9 mouse cellular contexts compared by ENCODE assay signal in genomic region chr19:40471526-40472245, GRCm38 (mm10). TPM values are rescaled to one million over a fixed set of nuclear protein-coding genes. Genes with fewer than 3 reads are reported as not detected.
A peak's percentile ranks its signal among the peaks of the same experiment; 100 is the strongest.
DNase-seq lines count a peak whose midpoint lies in the region; ATAC-seq and TF ChIP-seq lines count a peak whose summit lies in the region.
"Had no signal": no experiment of that assay in that cellular context is flagged by ENCODE, and none has a peak within 500 bp of the region (broad histone marks: within the 10 kb centered on the region; RNA-seq: fewer than 3 reads in every experiment).

No protein-coding gene starts in this region.

- H3K9ac ChIP-seq in kidney, embryonic 16.5 days (replicated peaks; ENCODE audit: low read length) = no peak overlapping the region

- TF ChIP-seq POLR2A in kidney, adult 2 months (IDR thresholded peaks at IDR 0.05; ENCODE audit: low read depth, low read length) = no peak

- H3K9me3 ChIP-seq in kidney, embryonic 16.5 days (ENCODE audit: low read length) = no peaks in the 10 kb centered on the region

- no peaks in the 10 kb centered on the region for H3K27me3 ChIP-seq in kidney, embryonic 16.5 days (ENCODE audit: insufficient read depth, low read length)
- H3K27me3 ChIP-seq in kidney, adult 2 months (replicated peaks; ENCODE audit: control insufficient read depth, insufficient read depth, low read length) = no peaks in the 10 kb centered on the region

- no peak overlapping the region for H3K4me2 ChIP-seq in kidney, embryonic 16.5 days (replicated peaks; ENCODE audit: low read depth, low read length)

- intact Hi-C loops in heart, postnatal 25 days (cut with DNase I) = loop anchor here (2.0 to 5.0 kb wide), 2 partner anchors 35 to 41 kb away; partner anchors contain the start of gene Sorbs1
- intact Hi-C loops in left cerebral cortex, postnatal 10 days (cut with DNase I) = no loop called here

- no peak overlapping the region for H3K27ac ChIP-seq in kidney, embryonic 16.5 days (ENCODE audit: low read length)
- H3K27ac ChIP-seq in kidney, adult 2 months (ENCODE audit: insufficient read depth, low read depth, low read length) = no peak overlapping the region
- H3K27ac ChIP-seq: macrophage had no signal

- peak; percentile 97 for DNase-seq in heart, adult 11 months
- no peak for DNase-seq in heart, postnatal 25 days (ENCODE audit: low spot score)
- peak; percentile 66 for DNase-seq in cerebellum, adult 11-12 months
- DNase-seq in heart, adult 9 months (ENCODE audit: low spot score in 2 of 2) = peak; percentile 61 to 68
- DNase-seq in left cerebral cortex, postnatal 10 days (ENCODE audit: extremely low spot score in 1 of 2, low spot score in 2 of 2) = peak; percentile 51 to 68
- no peak for DNase-seq in ovary, postnatal 14 days (ENCODE audit: low spot score)
- DNase-seq in kidney, adult 2 months = no peak

- H3K4me1 ChIP-seq in kidney, embryonic 16.5 days (ENCODE audit: insufficient read depth, low read length) = no peaks in the 10 kb centered on the region
- peaks cover 8% of the 10 kb centered on the region for H3K4me1 ChIP-seq in kidney, adult 2 months (ENCODE audit: control insufficient read depth, insufficient read depth, low read length)

- 73% methylated on average over 10 of the region's 10 CpGs for WGBS in kidney, embryonic 16.5 days
- WGBS in kidney, adult 2 months = 66% methylated on average over 10 of the region's 10 CpGs

- H3K4me3 ChIP-seq in kidney, embryonic 16.5 days (ENCODE audit: low read length) = no peak overlapping the region
- no peak overlapping the region for H3K4me3 ChIP-seq in kidney, adult 2 months (ENCODE audit: insufficient read depth, low read depth, low read length)

- no peak for TF ChIP-seq CTCF in kidney, adult 2 months (conservative IDR thresholded peaks at IDR 0.05; ENCODE audit: insufficient read depth, insufficient read length, low read depth, low read length)

- H3K36me3 ChIP-seq in kidney, embryonic 16.5 days (ENCODE audit: insufficient read depth, low read length) = no peaks in the 10 kb centered on the region
- H3K36me3 ChIP-seq in kidney, adult 2 months (ENCODE audit: control insufficient read depth, insufficient read depth, low read length) = no peaks in the 10 kb centered on the region

- ATAC-seq in kidney, embryonic 16.5 days (ENCODE audit: low FRiP score, low TSS enrichment) = no peak

RNA-seq across cellular contexts. Expression of gene Sorbs1, which starts 41.9 kb away (rescaled TPM):
- 100 to 1,000 TPM; 604 to 684 TPM for total RNA-seq in heart, postnatal 25 days (2021)
- 100 to 1,000 TPM; 109 to 119 TPM for total RNA-seq in left cerebral cortex, postnatal 10 days (2021)
- polyA plus RNA-seq in kidney, embryonic 16.5 days (2015; fragmentation: Nextera tagmentation; extraction: Ambion mirVana) = 60.1 and 63.1 TPM in 2 replicates
- polyA plus RNA-seq in kidney, adult 2 months (2012; rRNA removed) = 43.5 and 52.5 TPM in 2 replicates

Comparison
In these comparisons a context has a peak if more than half of its experiments do, and no peak if none do; other contexts are left out.
1. DNase-seq: peak in heart, adult 11 months (single experiment), cerebellum, adult 11-12 months (single experiment), heart, adult 9 months (2 of 2) and left cerebral cortex, postnatal 10 days (2 of 2); none in heart, postnatal 25 days (single experiment), ovary, postnatal 14 days (single experiment) and kidney, adult 2 months (single experiment).
2. RNA of gene Sorbs1, which starts 41.9 kb away (total RNA-seq): 604 to 684 TPM in heart, postnatal 25 days; 109 to 119 TPM in left cerebral cortex, postnatal 10 days; every median in the first group is over 4 times any median in the second.